Mouse (Mus musculus) heart, postnatal 25 days (tissue): ENCODE data around the gene Snrnp200. TPM values are rescaled to one million over a fixed set of nuclear protein-coding genes. Genes with fewer than 3 reads are reported as not detected.
"Not testable (repeated sequence)": the region's sequence is repeated elsewhere in the genome, so short reads cannot be mapped to it uniquely, and the experiment has no call there.

Experiments
- DNase-seq: peaks from one replicate; pipeline ENCODE4 v3.0.0; 2022; ENCODE audit warnings: low spot score
- intact Hi-C: fragments of 180-260 bp; cut with DNase I; formaldehyde crosslinking; loops from one replicate; pipeline ENCODE4 v1.15.1; 2025
- total RNA-seq, 2 experiments: library from RNA; stranded (reverse); gene quantifications; 2 replicates each; pipeline ENCODE4 v1.2.3; 2021

The Snrnp200 gene
- total RNA-seq, 2 experiments from 2014 or later = 54.0 to 62.4 TPM

- DNase-seq = no peak
- intact Hi-C loops = no loop called here
Measured at GRCm38 (mm10) chr2:127251457-127251856, 43.3 kb downstream of the Snrnp200 start.

GRCm38 (mm10) chr2:127251880-127252527 is 43.8 kb downstream of the Snrnp200 start:
- intact Hi-C loops = no loop called here
- no peak for DNase-seq

DNA sequence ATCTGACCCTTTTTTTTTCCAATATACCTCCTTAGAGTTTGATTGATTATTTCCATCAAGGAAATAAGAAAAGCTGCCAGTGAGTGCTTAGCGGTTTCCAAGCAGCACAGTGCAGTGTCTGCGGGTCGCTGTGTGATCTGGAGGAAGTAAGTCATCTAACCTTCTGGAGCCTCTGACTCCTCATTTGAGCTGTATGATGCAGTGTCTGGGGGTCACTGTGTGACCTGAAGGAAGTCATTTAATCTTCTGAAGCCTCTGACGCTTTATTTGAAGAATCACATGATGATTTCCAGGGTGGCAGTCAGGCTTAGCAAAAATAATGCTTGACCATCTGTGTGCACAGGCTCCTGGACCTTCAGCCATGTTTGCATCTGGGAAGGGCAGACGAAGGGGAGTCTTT is 44.6 kb downstream of the Snrnp200 start:
- DNase-seq = no peak
- intact Hi-C loops = no loop called here

DNA sequence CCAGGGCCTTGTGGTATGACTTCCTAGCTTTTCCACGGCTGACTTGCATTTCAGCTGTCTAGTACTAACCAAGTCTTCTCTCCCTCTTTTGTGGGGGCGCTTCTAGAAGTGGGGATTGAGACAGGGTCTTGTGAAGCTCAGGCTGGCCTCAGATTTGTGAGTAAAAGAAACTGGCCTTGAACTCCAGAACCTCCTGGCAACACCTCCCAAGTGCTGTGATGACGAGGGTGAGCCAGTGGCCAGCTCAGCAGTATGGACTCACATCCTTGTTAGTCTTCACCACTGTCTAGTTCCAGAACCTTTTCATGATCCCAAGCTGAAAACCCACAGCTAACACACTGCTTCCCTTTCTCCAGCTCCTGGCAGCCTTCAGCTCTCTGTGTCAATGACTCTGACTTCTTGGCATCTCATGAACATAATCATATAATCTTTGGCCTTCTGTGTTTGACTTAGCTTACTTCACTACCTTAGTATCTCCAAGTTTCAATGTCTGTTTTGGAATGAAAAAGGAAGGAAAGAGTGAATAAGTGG is 46.5 kb downstream of the Snrnp200 start:
- intact Hi-C loops = no loop called here
- DNase-seq = no peak

DNA sequence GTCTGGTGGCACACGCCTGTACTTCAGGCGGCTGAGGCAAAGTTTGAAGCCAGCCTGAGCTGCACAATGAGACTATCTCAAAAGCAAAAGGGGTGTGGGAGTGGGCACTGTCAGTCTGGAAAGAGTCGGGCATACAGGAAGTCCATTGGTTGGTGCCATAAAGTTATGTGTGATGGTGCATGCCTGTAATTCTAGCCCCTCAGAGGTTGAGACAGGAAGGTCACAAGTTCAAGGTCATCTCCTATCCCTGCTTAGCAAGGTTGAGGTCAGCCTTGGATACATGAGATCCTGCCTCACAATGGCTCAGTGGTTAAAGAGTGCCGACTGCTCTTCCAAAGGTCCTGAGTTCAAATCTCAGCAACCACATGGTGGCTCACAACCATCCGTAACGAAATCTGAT is 47.1 kb downstream of the Snrnp200 start:
- intact Hi-C loops = no loop called here
- DNase-seq = no peak

- DNase-seq = peak; percentile 29
- intact Hi-C loops = no loop called here
Measured at GRCm38 (mm10) chr2:127259340-127259739, 51.2 kb downstream of the Snrnp200 start.

DNA sequence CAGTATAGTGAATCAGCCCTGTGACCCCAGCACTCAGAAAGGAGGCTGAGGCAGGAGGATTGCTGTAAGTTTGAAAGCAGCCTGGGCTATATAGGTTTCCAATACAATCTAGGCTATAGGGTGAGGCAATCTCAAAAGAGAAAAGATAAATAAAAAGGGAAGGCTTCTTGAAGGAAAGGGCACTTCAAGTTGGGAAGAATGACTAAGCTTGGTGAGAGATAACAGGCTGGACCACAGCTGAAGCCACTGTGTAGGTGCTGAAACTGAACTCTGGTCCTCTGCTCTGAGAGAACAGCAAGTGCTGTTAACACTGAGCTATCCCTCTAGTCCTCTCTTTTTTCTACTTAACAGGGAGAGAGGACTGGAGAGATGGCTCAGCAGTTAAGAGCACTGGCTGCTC is 54.3 kb downstream of the Snrnp200 start:
- no peak for DNase-seq
- intact Hi-C loops = no loop called here

DNA sequence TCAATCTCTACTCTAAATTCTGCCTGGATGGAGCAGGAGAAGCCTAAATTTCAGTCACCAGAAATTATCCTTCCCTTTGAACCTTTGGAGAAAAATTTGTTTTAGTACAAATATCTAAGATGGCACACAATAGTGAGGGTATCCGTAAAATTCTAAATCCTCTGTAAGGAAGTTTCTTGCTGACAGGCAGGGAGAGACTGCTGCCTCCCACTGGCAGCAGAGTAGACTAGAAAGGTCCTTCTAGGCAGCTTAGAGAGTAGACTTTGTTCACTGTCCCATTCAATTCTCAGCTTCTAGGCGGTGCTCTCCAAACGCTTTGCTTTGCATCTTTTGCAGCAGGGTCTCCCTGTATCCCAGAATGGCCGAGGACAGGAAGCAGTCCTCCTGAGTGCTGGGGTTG is 59.7 kb downstream of the Snrnp200 start:
- DNase-seq = no peak
- intact Hi-C loops = loop anchor here (2.0 kb wide), 1 partner anchor 19 kb away; no protein-coding TSS in a partner anchor

- intact Hi-C loops = loop anchor here (2.0 kb wide), 1 partner anchor 21 kb away; no protein-coding TSS in a partner anchor
- peak; percentile 95 for DNase-seq
Measured at GRCm38 (mm10) chr2:127269491-127270299, 61.5 kb downstream of the Snrnp200 start, which contains the start of gene Stard7. Gene Stard7, plus strand, starts transcription at chr2:127270218.

- peak; percentile 82 for DNase-seq
- intact Hi-C loops = no loop called here
Measured at GRCm38 (mm10) chr2:127270300-127271041, 62.3 kb downstream of the Snrnp200 start.

GRCm38 (mm10) chr2:127271042-127271515 is 62.9 kb downstream of the Snrnp200 start:
- intact Hi-C loops = no loop called here
- DNase-seq = no peak

- intact Hi-C loops, DNase-seq: not testable (repeated sequence)
Measured at GRCm38 (mm10) chr2:127272049-127272448, 63.9 kb downstream of the Snrnp200 start.

DNA sequence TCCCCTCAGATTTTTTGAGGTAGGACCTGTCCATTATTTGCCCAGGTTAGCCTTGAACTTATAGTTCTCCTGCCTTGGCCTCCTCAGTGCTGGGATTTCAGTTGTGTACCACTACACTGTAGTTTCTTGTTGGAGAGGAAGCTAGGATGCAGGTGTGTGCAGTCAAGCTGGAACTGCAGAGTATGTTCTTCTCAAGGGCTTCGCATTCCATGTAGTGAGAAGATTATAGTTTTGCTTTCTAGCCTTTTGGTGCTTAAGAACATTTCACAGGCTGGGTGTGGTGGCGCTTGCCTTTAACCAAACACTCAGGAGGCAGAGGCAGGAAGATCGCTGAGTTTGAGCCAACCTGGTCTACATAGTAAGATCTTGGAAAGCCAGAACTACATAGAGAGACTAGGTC is 64.6 kb downstream of the Snrnp200 start:
- no peak for DNase-seq
- intact Hi-C loops = no loop called here

- DNase-seq = no peak
- intact Hi-C loops = no loop called here
Measured at GRCm38 (mm10) chr2:127274590-127274989, 66.4 kb downstream of the Snrnp200 start.

DNA sequence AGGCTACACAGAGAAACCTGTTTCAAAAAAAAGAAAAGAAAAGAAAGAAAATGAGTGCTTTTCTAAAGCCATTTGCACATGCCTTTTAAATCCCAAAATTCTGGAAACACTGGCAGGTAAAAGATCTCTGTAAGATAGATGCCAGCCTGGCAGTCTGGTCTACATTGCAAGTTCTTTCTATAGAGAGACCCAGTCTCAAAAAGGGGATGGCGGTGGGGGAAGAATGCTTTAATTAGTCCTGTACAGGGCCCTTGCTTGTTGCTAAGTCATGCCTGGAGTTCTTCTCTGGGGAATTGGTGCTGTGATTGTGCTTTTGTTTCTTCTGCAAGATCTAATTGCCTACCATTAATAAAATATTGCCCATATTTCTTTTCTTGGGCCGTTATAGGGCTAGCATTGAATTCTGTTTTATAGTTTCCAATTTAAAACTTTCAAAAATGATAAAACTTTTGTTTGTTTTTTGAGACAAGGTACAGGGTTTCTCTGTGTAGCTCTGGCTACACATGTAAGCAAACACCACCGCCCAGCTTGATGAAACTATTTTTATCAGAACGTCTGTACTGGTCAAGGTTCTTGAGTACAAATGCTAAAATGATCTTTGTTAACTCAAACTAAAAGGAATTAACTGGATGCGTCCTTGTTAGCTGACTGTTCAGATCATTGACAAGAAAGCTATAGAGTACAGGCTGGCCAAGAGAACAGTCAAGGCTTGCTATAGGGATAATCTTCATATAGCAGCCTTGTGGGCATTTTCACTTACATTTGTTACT is 67.5 kb downstream of the Snrnp200 start:
- intact Hi-C loops = no loop called here

DNA sequence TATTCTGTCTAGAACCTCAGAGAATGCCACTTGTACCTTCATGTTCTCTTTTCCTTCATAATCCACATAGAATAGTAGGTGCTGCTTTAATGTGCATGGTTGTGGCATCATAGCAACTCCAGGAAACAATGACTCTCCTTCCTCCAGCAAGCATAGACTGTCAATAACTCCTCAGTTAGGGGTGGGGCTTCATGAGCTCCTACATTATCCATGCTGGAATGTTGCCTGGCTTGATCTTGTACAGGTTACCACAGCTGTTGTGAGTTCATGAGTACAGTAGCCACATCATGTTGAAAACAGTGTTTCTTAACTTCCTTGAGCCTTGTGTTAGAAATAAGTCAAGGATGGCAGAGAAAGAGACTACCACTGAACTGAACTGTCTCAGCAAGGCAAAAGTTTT is 70.0 kb downstream of the Snrnp200 start:
- intact Hi-C loops = no loop called here
- no peak for DNase-seq

More for the DNA sequence above, 67.5 kb downstream of the Snrnp200 start:
- DNase-seq = no peak
